ENCODE assay signal across 19 mouse cellular contexts in genomic region chr16:14991001-14991400, GRCm38 (mm10).
"Had no signal": no experiment of that assay in that cellular context is flagged by ENCODE, and none has a peak within 500 bp of the region (broad histone marks: within the 10 kb centered on the region; RNA-seq: fewer than 3 reads in every experiment).

No protein-coding gene starts in this region.

- H3K4me1 ChIP-seq: lung, embryonic 15.5 days; midbrain, embryonic 10.5 days; midbrain, embryonic 12.5 days; neural tube, embryonic 13.5 days; neural tube, embryonic 15.5 days had no signal

- H3K27me3 ChIP-seq: lung, embryonic 15.5 days; midbrain, embryonic 12.5 days; neural tube, embryonic 13.5 days; neural tube, embryonic 15.5 days had no signal

- H3K36me3 ChIP-seq: lung, embryonic 15.5 days; midbrain, embryonic 10.5 days; midbrain, embryonic 12.5 days; neural tube, embryonic 13.5 days; neural tube, embryonic 15.5 days had no signal

- H3K9ac ChIP-seq: lung, embryonic 15.5 days; midbrain, embryonic 12.5 days; neural tube, embryonic 13.5 days; neural tube, embryonic 15.5 days had no signal

- H3K27ac ChIP-seq: lung, embryonic 15.5 days; midbrain, embryonic 10.5 days; midbrain, embryonic 12.5 days; neural tube, embryonic 13.5 days; neural tube, embryonic 15.5 days had no signal

- H3K9me3 ChIP-seq: lung, embryonic 15.5 days; midbrain, embryonic 10.5 days; midbrain, embryonic 12.5 days; neural tube, embryonic 13.5 days; neural tube, embryonic 15.5 days had no signal

- ATAC-seq: midbrain, embryonic 16.5 days had no signal

- H3K4me3 ChIP-seq: lung, embryonic 15.5 days; midbrain, embryonic 10.5 days; midbrain, embryonic 12.5 days; myocyte; neural tube, embryonic 13.5 days; neural tube, embryonic 15.5 days had no signal

- H3K4me2 ChIP-seq: lung, embryonic 15.5 days; midbrain, embryonic 12.5 days; neural tube, embryonic 13.5 days; neural tube, embryonic 15.5 days had no signal

- DNase-seq: lung, adult 2 months; lung, postnatal 14 days; lung, postnatal 36 days; midbrain, embryonic 14.5 days; retina, postnatal 1 day; right cerebral cortex, adult 18-20 months; right cerebral cortex, postnatal 25 days; right cerebral cortex, postnatal 4 days; spleen, adult 18-20 months; thymus, adult 18-20 months; thymus, postnatal 14 days; thymus, postnatal 36 days had no signal
